Mouse (Mus musculus) left cerebral cortex, adult 18-20 months (tissue): ENCODE results near the gene Parp2. TPM values are rescaled to one million over a fixed set of nuclear protein-coding genes. Genes with fewer than 3 reads are reported as not detected.
"Not testable (repeated sequence)": the region's sequence is repeated elsewhere in the genome, so short reads cannot be mapped to it uniquely, and the experiment has no call there.

Experiments
- DNase-seq, 2 experiments: peaks; one replicate each; pipeline ENCODE4 v3.0.0; 2021 to 2022; ENCODE audit warnings: low spot score in 2 of 2, mixed read lengths in 1 of 2
- total RNA-seq, 2 experiments: library from RNA; stranded (reverse); gene quantifications; 2 replicates each; pipeline ENCODE4 v1.2.3; 2021

Parp2 gene
- total RNA-seq, 2 experiments from 2014 or later: 27.0 to 27.8 TPM

GRCm38 (mm10) chr14:50824219-50824618 lies 16.6 kb downstream of the Parp2 start:
- DNase-seq: no peak

- peak in 1 of 2 experiments; percentile 11 for DNase-seq
Observed at GRCm38 (mm10) chr14:50826579-50826978, 18.9 kb downstream of the Parp2 start.

- DNase-seq: no peak
Observed at GRCm38 (mm10) chr14:50829878-50830277, 22.2 kb downstream of the Parp2 start.

GRCm38 (mm10) chr14:50833964-50834363 lies 26.3 kb downstream of the Parp2 start:
- DNase-seq: no peak

GRCm38 (mm10) chr14:50834435-50834834 lies 26.8 kb downstream of the Parp2 start:
- no peak for DNase-seq

- no peak for DNase-seq
Observed at GRCm38 (mm10) chr14:50837236-50837635, 29.6 kb downstream of the Parp2 start.

GRCm38 (mm10) chr14:50855788-50856187 lies 48.1 kb downstream of the Parp2 start:
- no peak for DNase-seq

GRCm38 (mm10) chr14:50862641-50863040 lies 55.0 kb downstream of the Parp2 start:
- no peak for DNase-seq

- DNase-seq: not testable (repeated sequence)
Observed at GRCm38 (mm10) chr14:50865005-50865404, 57.4 kb downstream of the Parp2 start.

- DNase-seq: no peak
Observed at GRCm38 (mm10) chr14:50866966-50867365, 59.3 kb downstream of the Parp2 start.

- no peak for DNase-seq
Observed at GRCm38 (mm10) chr14:50868211-50868610, 60.6 kb downstream of the Parp2 start.

- DNase-seq: no peak
Observed at GRCm38 (mm10) chr14:50868656-50869055, 61.0 kb downstream of the Parp2 start.

GRCm38 (mm10) chr14:50869889-50870804 lies 62.5 kb downstream of the Parp2 start, which contains the start of gene Tep1:
Gene Tep1 (minus strand): TSS chr14:50870560.
- peak; percentile 48 to 62 for DNase-seq

GRCm38 (mm10) chr14:50870805-50871143 lies 63.1 kb downstream of the Parp2 start:
- DNase-seq: no peak

Other genes starting within 250 kb of the Parp2 start
- not detected for gene Olfr744, start 193.0 kb upstream of the Parp2 start, total RNA-seq
- gene Olfr745, start 168.5 kb upstream of the Parp2 start, total RNA-seq: not detected
- gene Olfr746, start 160.8 kb upstream of the Parp2 start, total RNA-seq: not detected
- not detected for gene Olfr747, start 114.6 kb upstream of the Parp2 start, total RNA-seq
- not detected for gene Olfr748, start 100.5 kb upstream of the Parp2 start, total RNA-seq
- gene Olfr749, start 62.7 kb upstream of the Parp2 start, total RNA-seq: not detected
- gene Ttc5, start 22.3 kb upstream of the Parp2 start, total RNA-seq: 10 to 100 TPM; 53.4 to 55.6 TPM
- not detected for gene Ccnb1ip1, start 109 bp upstream of the Parp2 start, total RNA-seq
- 1 to 10 TPM; 2.6 to 4.6 TPM for gene Tep1, start 62.7 kb downstream of the Parp2 start, total RNA-seq
- gene Klhl33, start 89.7 kb downstream of the Parp2 start, total RNA-seq: 1 to 10 TPM; 5.6 to 6.5 TPM
- 10 to 100 TPM; 30.9 to 35.2 TPM for gene Osgep, start 117.1 kb downstream of the Parp2 start, total RNA-seq
- gene Apex1, start 117.1 kb downstream of the Parp2 start, total RNA-seq: 10 to 100 TPM; 57.7 to 61.6 TPM
- 100 to 1,000 TPM in 1 of 2 experiments, 10 to 100 TPM in 1; 92.3 to 102 TPM for gene Pip4p1, start 123.0 kb downstream of the Parp2 start, total RNA-seq
- 10 to 100 TPM; 13.7 to 16.4 TPM for gene Pnp, start 123.2 kb downstream of the Parp2 start, total RNA-seq
- gene Gm49342, start 136.7 kb downstream of the Parp2 start, total RNA-seq: 10 to 100 TPM in 1 of 2 experiments, 1 to 10 TPM in 1; 5.3 to 10.1 TPM
- 1 to 10 TPM in 1 of 2 experiments, under 1 TPM in 1; 0.46 to 1.1 TPM for gene Pnp2, start 148.2 kb downstream of the Parp2 start, total RNA-seq
- gene Rnase10, start 199.9 kb downstream of the Parp2 start, total RNA-seq: under 1 TPM in 1 of 2 experiments, not detected in 1; 0.30 TPM
- gene Rnase9, start 234.0 kb downstream of the Parp2 start, total RNA-seq: not detected
- not detected for gene Rnase11, start 242.3 kb downstream of the Parp2 start, total RNA-seq
- not detected for gene Rnase12, start 249.8 kb downstream of the Parp2 start, total RNA-seq